In the genomic region with DNA sequence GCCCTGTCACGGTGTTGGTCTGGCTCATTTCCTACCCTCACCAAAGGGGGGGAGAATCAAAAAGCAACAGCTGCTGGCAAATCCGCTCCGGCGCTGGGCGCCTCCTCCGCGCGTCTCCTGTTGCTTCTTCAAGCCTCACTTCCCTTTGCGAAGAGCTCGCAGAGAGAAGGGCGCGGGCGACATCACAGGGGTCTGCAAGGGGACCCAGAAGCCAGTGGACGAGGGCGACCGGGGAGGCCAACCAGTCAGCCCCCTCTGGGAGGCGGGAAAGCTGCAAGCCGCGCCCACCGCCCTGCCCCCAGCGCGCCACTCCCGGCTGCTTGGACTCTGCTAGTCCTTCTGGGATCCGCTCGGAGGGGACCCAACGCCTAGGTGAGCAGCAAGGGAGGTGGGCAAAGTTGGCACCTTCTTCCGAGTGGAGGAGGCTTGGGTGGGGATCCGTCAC, we compare ENCODE assay signal across 8 mouse cellular contexts. TPM values are rescaled to one million over a fixed set of nuclear protein-coding genes. Genes with fewer than 3 reads are reported as not detected.
DNase-seq lines count a peak whose midpoint lies in the region; ATAC-seq and TF ChIP-seq lines count a peak whose summit lies in the region.

A gene (plus strand): TSS at position 69 of the 445 bp plus-strand sequence.

- peak within 1 kb of the TSS; percentile 76 for H3K4me2 ChIP-seq in forebrain, embryonic 14.5 days (ENCODE audit: low read length)

- H3K4me1 ChIP-seq in ES-E14 (ENCODE audit: control insufficient read depth in 2 of 2, insufficient read depth in 2 of 2, low read length in 2 of 2, poor library complexity in 1 of 2): peaks cover 13 to 37% of the 10 kb centered on the region in 2 experiments; a peak in 3 of 4 replicates
- peaks cover 9% of the 10 kb centered on the region for H3K4me1 ChIP-seq in forebrain, embryonic 14.5 days (ENCODE audit: control insufficient read depth, insufficient read depth, low read length)

- H3K9me3 ChIP-seq in ES-E14 (ENCODE audit: control insufficient read depth, insufficient read depth, low read depth, low read length): no peaks in the 10 kb centered on the region
- H3K9me3 ChIP-seq in forebrain, embryonic 14.5 days (replicated peaks; ENCODE audit: control insufficient read depth, low read length): no peaks in the 10 kb centered on the region

- no peaks in the 10 kb centered on the region; the same call in 1 of the 2 replicates for H3K36me3 ChIP-seq in ES-E14 (ENCODE audit: control insufficient read depth, insufficient read depth, low read length, poor library complexity, severe bottlenecking)
- no peaks in the 10 kb centered on the region for H3K36me3 ChIP-seq in forebrain, embryonic 14.5 days (ENCODE audit: control insufficient read depth, insufficient read depth, low read length)

- H3K27me3 ChIP-seq in forebrain, embryonic 14.5 days (replicated peaks; ENCODE audit: control insufficient read depth, insufficient read depth, low read length): no peaks in the 10 kb centered on the region

- DNase-seq in ES-E14 (ENCODE audit: low read depth, low spot score): peak; percentile 43
- peak; percentile 70 for DNase-seq in forebrain, embryonic 14.5 days (ENCODE audit: low spot score)
- DNase-seq in heart, postnatal 10 days: peak; percentile 69 to 70
- DNase-seq in large intestine, adult 2 months (ENCODE audit: low read depth, low spot score): no peak
- peak; percentile 46 for DNase-seq in lung, postnatal 10 days
- peak; percentile 77 for DNase-seq in right cerebral cortex, postnatal 10 days (ENCODE audit: low spot score in 2 of 2)

- ATAC-seq in cerebellum, adult (ENCODE audit: insufficient number of reproducible peaks, low FRiP score, low TSS enrichment): peak; percentile 33; the same call in 1 of the 2 replicates
- peak; percentile 84 for ATAC-seq in forebrain, embryonic 14.5 days
- no peak for ATAC-seq in erythroblast, adult 5-6 weeks (replicated peaks; ENCODE audit: low FRiP score, poor library complexity, severe bottlenecking)

- H3K27ac ChIP-seq in ES-E14 (ENCODE audit: insufficient read depth, low read depth, low read length, poor library complexity, severe bottlenecking): peak within 1 kb of the TSS; percentile 4; the same call in 1 of the 2 replicates
- H3K27ac ChIP-seq in forebrain, embryonic 14.5 days (ENCODE audit: low read depth, low read length): peak within 1 kb of the TSS; percentile 86

- peak within 1 kb of the TSS; percentile 86 for H3K9ac ChIP-seq in ES-E14 (ENCODE audit: insufficient read depth, low read depth, low read length, poor library complexity, severe bottlenecking)
- H3K9ac ChIP-seq in forebrain, embryonic 14.5 days (ENCODE audit: low read length): peak within 1 kb of the TSS; percentile 81

- WGBS in forebrain, embryonic 14.5 days: under 1% methylated on average over 27 of the region's 28 CpGs
- WGBS in large intestine, adult 2 months: under 1% methylated on average over 28 of the region's 28 CpGs

- in situ Hi-C loops in ES-E14 (cut with MboI; ENCODE audit: low sequenced_read_pairs in 2 of 2, unreplicated experiment in 2 of 2): no loop called here

- intact Hi-C loops in heart, postnatal 10 days (cut with DNase I): no loop called here

- H3K4me3 ChIP-seq in ES-E14 (ENCODE audit: insufficient read depth in 1 of 2, low read depth in 1 of 2, low read length in 2 of 2, poor library complexity in 1 of 2, severe bottlenecking in 1 of 2): peak within 1 kb of the TSS; percentile 80 to 89
- peak within 1 kb of the TSS; percentile 73 for H3K4me3 ChIP-seq in forebrain, embryonic 14.5 days (ENCODE audit: low read depth, low read length)

TF ChIP-seq in ES-E14, 5 proteins besides CTCF, POLR2A, EP300 and RAD21:
- TF ChIP-seq HCFC1 (IDR thresholded peaks at IDR 0.05; ENCODE audit: borderline replicate concordance, insufficient read depth, low read length) (no peak), CHD2 (IDR thresholded peaks at IDR 0.05; ENCODE audit: low read depth, low read length) (no peak), MAFK (IDR thresholded peaks at IDR 0.05; ENCODE audit: insufficient read depth, low read depth, low read length) (no peak), ZNF384 (IDR thresholded peaks at IDR 0.05; ENCODE audit: low read depth, low read length) (no peak), ZC3H11A (IDR thresholded peaks at IDR 0.05; ENCODE audit: borderline replicate concordance, low read depth, low read length) (no peak)

RNA-seq across cellular contexts. Expression of the gene that starts here (rescaled TPM):
- 98.9 and 211 TPM in 2 replicates for total RNA-seq in ES-E14 (2012; rRNA removed)
- 355 and 413 TPM in 2 replicates for polyA plus RNA-seq in forebrain, embryonic 14.5 days (2014; fragmentation: Nextera tagmentation; extraction: Ambion mirVana)
- total RNA-seq in heart, postnatal 10 days (2021): 10 to 100 TPM; 25.5 to 31.0 TPM
- polyA plus RNA-seq in large intestine, adult 2 months (2012; rRNA removed): 42.1 and 49.6 TPM in 2 replicates
- not detected in 2 replicates for total RNA-seq in erythroblast, adult 5-6 weeks (2015; ENCODE audit: low replicate concordance)
- total RNA-seq in erythroblast, adult 5-6 weeks (2017; ENCODE audit: low replicate concordance): not detected in 2 replicates

Comparison
In these comparisons a context has a peak if more than half of its experiments do, and no peak if none do; other contexts are left out.
1. RNA of the gene that starts here (total RNA-seq): 98.9 to 211 TPM in ES-E14 and 25.5 to 31.0 TPM in heart, postnatal 10 days; not detected in erythroblast, adult 5-6 weeks; every median in the first group is over 10 times any median in the second.